ENCODE assay signal across 9 mouse cellular contexts in the genomic region with DNA sequence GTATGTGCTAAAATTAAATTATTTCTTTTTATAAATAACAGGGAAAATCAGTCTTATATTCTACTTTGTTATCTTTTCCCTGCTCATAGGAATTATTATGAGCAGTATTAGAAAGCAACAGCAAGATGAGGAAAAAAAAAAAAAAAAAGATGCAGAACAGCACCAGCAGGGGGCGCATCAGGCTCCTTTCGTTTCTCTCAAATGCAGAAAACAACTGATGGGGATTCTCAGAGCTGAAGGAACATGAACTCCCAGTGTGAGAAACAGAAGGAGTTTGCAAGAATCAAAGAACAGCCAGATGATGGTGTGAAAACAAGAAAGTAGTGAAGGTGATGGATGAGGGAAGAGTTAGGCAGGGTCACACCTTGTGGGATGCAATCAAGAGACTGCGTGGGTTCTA.
DNase-seq lines count a peak whose midpoint lies in the region; ATAC-seq and TF ChIP-seq lines count a peak whose summit lies in the region.
"Had no signal": no experiment of that assay in that cellular context is flagged by ENCODE, and none has a peak within 500 bp of the region (broad histone marks: within the 10 kb centered on the region; RNA-seq: fewer than 3 reads in every experiment).

No protein-coding gene starts in this region.

- TF ChIP-seq CTCF in lung, embryonic 14.5 days (IDR thresholded peaks at IDR 0.05; ENCODE audit: low read depth): peak; percentile 62

- H3K9ac ChIP-seq in hindbrain, embryonic 11.5 days (ENCODE audit: low read depth, low read length): no peak overlapping the region
- no peak overlapping the region for H3K9ac ChIP-seq in hindbrain, embryonic 13.5 days
- no peak overlapping the region for H3K9ac ChIP-seq in lung, embryonic 14.5 days
- H3K9ac ChIP-seq: embryonic facial prominence, embryonic 12.5 days had no signal

- no peak overlapping the region for H3K27ac ChIP-seq in hindbrain, embryonic 11.5 days (ENCODE audit: low read depth, low read length)
- H3K27ac ChIP-seq in hindbrain, embryonic 13.5 days: no peak overlapping the region
- no peak overlapping the region for H3K27ac ChIP-seq in lung, embryonic 14.5 days (ENCODE audit: low read depth)
- H3K27ac ChIP-seq: embryonic facial prominence, embryonic 12.5 days had no signal

- H3K36me3 ChIP-seq in hindbrain, embryonic 11.5 days (ENCODE audit: control insufficient read depth, insufficient read depth, low read length): no peaks in the 10 kb centered on the region
- no peaks in the 10 kb centered on the region for H3K36me3 ChIP-seq in hindbrain, embryonic 13.5 days
- H3K36me3 ChIP-seq in lung, embryonic 14.5 days (ENCODE audit: insufficient read depth): no peaks in the 10 kb centered on the region
- H3K36me3 ChIP-seq: embryonic facial prominence, embryonic 12.5 days had no signal

- no peak overlapping the region for H3K4me3 ChIP-seq in hindbrain, embryonic 11.5 days (ENCODE audit: low read depth, low read length)
- H3K4me3 ChIP-seq in hindbrain, embryonic 13.5 days: no peak overlapping the region
- H3K4me3 ChIP-seq in lung, embryonic 14.5 days (ENCODE audit: low read depth, low read length): no peak overlapping the region
- H3K4me3 ChIP-seq: embryonic facial prominence, embryonic 12.5 days had no signal

- H3K27me3 ChIP-seq in hindbrain, embryonic 11.5 days (ENCODE audit: control insufficient read depth, insufficient read depth, low read length): no peaks in the 10 kb centered on the region
- no peaks in the 10 kb centered on the region for H3K27me3 ChIP-seq in hindbrain, embryonic 13.5 days
- no peaks in the 10 kb centered on the region for H3K27me3 ChIP-seq in lung, embryonic 14.5 days (ENCODE audit: insufficient read depth, low read length)
- H3K27me3 ChIP-seq: embryonic facial prominence, embryonic 12.5 days had no signal

- no peaks in the 10 kb centered on the region for H3K9me3 ChIP-seq in hindbrain, embryonic 11.5 days (ENCODE audit: control insufficient read depth, low read length)
- H3K9me3 ChIP-seq in hindbrain, embryonic 13.5 days: no peaks in the 10 kb centered on the region
- no peaks in the 10 kb centered on the region for H3K9me3 ChIP-seq in lung, embryonic 14.5 days (ENCODE audit: low read depth, low read length)
- H3K9me3 ChIP-seq: embryonic facial prominence, embryonic 12.5 days had no signal

- DNase-seq in hindbrain, embryonic 11.5 days (ENCODE audit: low spot score): peak; percentile 69
- peak; percentile 3 for DNase-seq in urinary bladder, postnatal 25 days (ENCODE audit: low spot score)
- no peak for DNase-seq in urinary bladder, postnatal 10 days (ENCODE audit: low spot score)
- peak; percentile 63 for DNase-seq in embryo, embryonic 10.5 days (ENCODE audit: low spot score)
- peak; percentile 70 for DNase-seq in lung, embryonic 14.5 days
- DNase-seq in spleen, postnatal 36 days (ENCODE audit: low spot score in 2 of 2): no peak
- no peak for DNase-seq in urinary bladder, adult 18-20 months (ENCODE audit: low spot score in 2 of 2)

- no peak overlapping the region for H3K4me2 ChIP-seq in hindbrain, embryonic 11.5 days (replicated peaks; ENCODE audit: low read depth, low read length)
- no peak overlapping the region for H3K4me2 ChIP-seq in hindbrain, embryonic 13.5 days
- no peak overlapping the region for H3K4me2 ChIP-seq in lung, embryonic 14.5 days
- H3K4me2 ChIP-seq: embryonic facial prominence, embryonic 12.5 days had no signal

- H3K4me1 ChIP-seq in hindbrain, embryonic 11.5 days (replicated peaks; ENCODE audit: control insufficient read depth, insufficient read depth, low read length): no peaks in the 10 kb centered on the region
- H3K4me1 ChIP-seq in hindbrain, embryonic 13.5 days (replicated peaks): no peaks in the 10 kb centered on the region
- no peaks in the 10 kb centered on the region for H3K4me1 ChIP-seq in lung, embryonic 14.5 days (ENCODE audit: insufficient read depth)
- H3K4me1 ChIP-seq: embryonic facial prominence, embryonic 12.5 days had no signal

- ATAC-seq in hindbrain, embryonic 11.5 days (ENCODE audit: low FRiP score): no peak
- no peak for ATAC-seq in hindbrain, embryonic 13.5 days (ENCODE audit: low FRiP score)
- ATAC-seq in lung, embryonic 14.5 days (ENCODE audit: insufficient read depth): no peak

- WGBS in hindbrain, embryonic 11.5 days: 32% methylated on average over 3 of the region's 3 CpGs
- WGBS in hindbrain, embryonic 13.5 days: 29% methylated on average over 3 of the region's 3 CpGs
- 19% methylated on average over 3 of the region's 3 CpGs for WGBS in lung, embryonic 14.5 days

Comparison
In these comparisons a context has a peak if more than half of its experiments do, and no peak if none do; other contexts are left out.
1. DNase-seq: peak in hindbrain, embryonic 11.5 days (single experiment), urinary bladder, postnatal 25 days (single experiment), embryo, embryonic 10.5 days (single experiment) and lung, embryonic 14.5 days (single experiment); none in urinary bladder, postnatal 10 days (single experiment), spleen, postnatal 36 days (0 of 2) and urinary bladder, adult 18-20 months (0 of 2).